Comparison of ENCODE assay signal across 15 mouse cellular contexts in the genomic region with DNA sequence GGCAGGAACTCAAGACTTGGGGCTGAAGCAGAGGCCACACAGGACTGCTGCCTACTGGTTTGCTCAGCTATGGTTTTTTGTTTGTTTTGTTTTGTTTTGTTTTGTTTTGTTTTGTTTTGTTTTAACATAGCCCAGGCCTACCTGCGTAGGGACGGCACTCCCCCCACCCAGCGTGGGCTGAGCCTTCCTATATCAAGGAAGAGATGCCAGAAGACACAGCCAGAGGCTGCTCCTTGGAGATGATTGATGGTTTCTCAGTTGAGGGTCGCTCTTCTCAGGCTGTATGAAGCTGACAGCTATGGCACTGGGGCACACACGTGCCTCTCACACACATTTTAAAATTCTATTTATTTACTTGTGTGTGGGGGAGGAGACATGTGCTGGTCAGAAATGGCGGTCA.
"Had no signal": no experiment of that assay in that cellular context is flagged by ENCODE, and none has a peak within 500 bp of the region (broad histone marks: within the 10 kb centered on the region; RNA-seq: fewer than 3 reads in every experiment).

No protein-coding gene starts in this region.

- H3K4me3 ChIP-seq: limb, embryonic 12.5 days; liver, embryonic 13.5 days; lung, embryonic 15.5 days; megakaryocyte, embryonic 14.5 days; neural tube, embryonic 12.5 days had no signal

- H3K9ac ChIP-seq: limb, embryonic 12.5 days; liver, embryonic 13.5 days; liver, postnatal 0 days; lung, embryonic 15.5 days; neural tube, embryonic 12.5 days had no signal

- H3K36me3 ChIP-seq: limb, embryonic 12.5 days; liver, embryonic 13.5 days; lung, embryonic 15.5 days; neural tube, embryonic 12.5 days had no signal

- H3K27me3 ChIP-seq: limb, embryonic 12.5 days; liver, embryonic 13.5 days; lung, embryonic 15.5 days; neural tube, embryonic 12.5 days had no signal

- H3K4me2 ChIP-seq: limb, embryonic 12.5 days; liver, embryonic 13.5 days; lung, embryonic 15.5 days; neural tube, embryonic 12.5 days had no signal

- H3K9me3 ChIP-seq: limb, embryonic 12.5 days; liver, embryonic 13.5 days; lung, embryonic 15.5 days; neural tube, embryonic 12.5 days had no signal

- H3K27ac ChIP-seq: limb, embryonic 12.5 days; liver, embryonic 13.5 days; lung, embryonic 15.5 days; macrophage; neural tube, embryonic 12.5 days had no signal

- H3K4me1 ChIP-seq: liver, embryonic 13.5 days; lung, embryonic 15.5 days; megakaryocyte, embryonic 14.5 days; neural tube, embryonic 12.5 days had no signal

- DNase-seq: kidney, adult 18-20 months; kidney, postnatal 14 days; layer of hippocampus, adult 9-11 months; layer of hippocampus, postnatal 36 days; liver; liver, embryonic 13.5 days; liver, postnatal 0 days; lung, postnatal 14 days; thymus, adult 18-20 months; thymus, postnatal 14 days had no signal
